Mouse (Mus musculus) cerebellum, postnatal 25 days (tissue): ENCODE measurements around the gene AU040320.

Experiments used
- DNase-seq, 2 experiments: peaks; one replicate each; pipeline ENCODE4 v3.0.0; 2021; ENCODE audit warnings: mixed read lengths in 2 of 2

Gene AU040320

GRCm38 (mm10) chr4:126750863-126751555 lies 2.3 kb upstream of the AU040320 start:
- peak; percentile 25 to 34 for DNase-seq

DNA sequence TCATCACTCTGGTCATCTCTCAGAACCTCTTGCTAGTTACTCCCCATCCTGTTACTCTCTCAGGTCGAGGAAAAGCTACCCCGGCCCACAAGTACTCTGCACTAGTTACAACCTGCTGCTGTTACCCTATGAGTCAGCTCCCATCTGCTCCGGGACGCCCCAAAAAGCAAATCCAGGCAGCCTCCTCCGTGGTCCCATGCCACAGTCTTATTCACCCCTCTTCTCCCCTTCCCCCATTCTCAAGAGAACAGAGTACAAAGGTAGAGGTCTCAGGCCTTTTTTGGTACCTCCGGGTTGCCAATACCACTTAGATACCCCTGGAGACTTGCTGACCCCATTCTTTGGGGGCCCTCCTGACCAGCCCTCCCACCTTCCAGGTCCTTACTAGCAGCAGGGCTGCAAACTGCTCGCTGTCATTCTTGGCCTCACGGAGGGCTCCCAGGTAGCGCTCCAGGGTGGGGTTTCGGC lies 1.8 kb upstream of the AU040320 start:
- DNase-seq, result peak in 1 of 2 experiments; percentile 48

- DNase-seq, result peak; percentile 72 to 79
Measured at GRCm38 (mm10) chr4:126752024-126752607, 1.2 kb upstream of the AU040320 start.

- DNase-seq, result peak; percentile 68 to 72
Measured at GRCm38 (mm10) chr4:126752608-126753141, 669 bp upstream of the AU040320 start.

DNA sequence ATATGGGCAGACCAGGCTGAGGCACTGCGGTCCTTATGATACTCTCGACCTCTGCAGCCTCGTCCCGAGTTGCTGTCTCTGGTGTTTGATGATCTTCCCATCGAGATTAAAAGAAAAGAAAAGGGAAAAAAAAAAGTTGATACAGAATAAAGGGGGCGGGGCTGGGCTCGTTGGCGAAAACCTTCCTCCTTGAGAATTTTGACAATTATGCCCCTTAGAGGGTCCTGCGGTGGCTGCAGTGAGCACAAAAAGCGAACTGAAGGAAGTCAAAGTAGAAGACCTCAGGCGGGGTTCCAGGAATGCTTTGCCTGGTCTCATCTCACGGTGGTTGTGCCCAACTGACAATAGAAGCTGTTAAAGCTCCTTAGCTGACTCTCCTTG lies 877 bp downstream of the AU040320 start:
- DNase-seq, result peak in 1 of 2 experiments; percentile 49

GRCm38 (mm10) chr4:126754736-126755374 lies 1.5 kb downstream of the AU040320 start:
- no peak for DNase-seq

DNA sequence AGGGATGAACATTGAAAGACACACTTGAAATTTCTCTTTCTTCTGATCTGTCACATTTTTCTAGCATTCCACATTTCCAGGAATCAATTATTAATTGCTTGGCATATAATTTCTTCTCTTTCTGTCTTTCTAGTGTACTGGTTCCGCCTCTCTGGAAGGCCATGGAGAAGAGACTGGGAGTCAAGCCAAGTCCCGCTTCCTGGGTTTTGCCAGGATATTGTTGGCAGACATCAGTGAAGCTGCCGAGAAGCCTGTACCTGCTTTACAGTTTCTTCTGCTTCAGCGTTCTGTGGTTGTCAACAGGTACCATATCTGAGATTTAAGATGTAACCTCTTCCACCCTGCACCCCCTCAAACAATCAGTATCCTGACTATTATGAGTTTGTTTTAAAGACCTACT lies 3.4 kb downstream of the AU040320 start:
- DNase-seq, result peak; percentile 86 to 93

GRCm38 (mm10) chr4:126758299-126758698 lies 5.0 kb downstream of the AU040320 start:
- DNase-seq, result peak; percentile 29 to 36

DNA sequence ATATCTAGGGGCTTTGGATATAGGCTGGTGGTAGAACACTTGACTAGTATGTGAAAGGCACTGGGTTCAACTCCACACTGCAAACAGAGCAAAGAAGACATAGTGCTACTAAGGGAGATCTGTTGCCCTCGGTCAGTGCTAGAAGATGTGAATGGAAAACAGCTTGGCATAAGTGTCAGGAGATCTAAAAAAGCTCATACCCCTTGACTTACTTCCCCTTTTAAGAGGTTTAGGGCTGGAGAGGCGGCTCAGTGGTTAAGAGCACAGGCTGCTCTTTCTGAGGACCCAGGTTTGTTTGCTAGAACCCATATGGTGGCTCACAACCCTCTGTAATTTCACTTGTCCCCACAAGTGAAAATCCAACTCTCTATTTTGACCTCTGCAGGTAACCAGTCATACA lies 6.1 kb downstream of the AU040320 start:
- DNase-seq, result no peak

- DNase-seq, result no peak
Measured at GRCm38 (mm10) chr4:126762586-126763359, 9.4 kb downstream of the AU040320 start.

DNA sequence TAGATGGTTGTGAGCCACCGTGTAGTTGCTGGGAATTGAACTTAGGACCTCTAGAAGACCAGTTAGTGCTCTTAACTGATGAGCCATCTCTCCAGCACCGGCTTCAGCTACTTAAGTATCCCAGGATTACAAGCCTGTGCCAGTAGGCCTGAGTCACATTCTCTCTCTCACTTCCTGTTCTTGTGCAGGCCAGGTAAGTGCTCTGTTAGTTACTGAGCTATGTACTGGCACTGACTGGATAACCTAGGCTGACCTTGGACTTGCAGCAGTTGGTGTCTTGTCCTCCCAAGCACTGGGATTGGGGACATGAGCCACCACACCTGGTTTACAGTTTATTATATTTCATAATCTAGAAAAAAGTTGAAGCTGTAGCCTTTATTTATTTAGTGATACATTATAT lies 10.1 kb downstream of the AU040320 start:
- no peak for DNase-seq

DNA sequence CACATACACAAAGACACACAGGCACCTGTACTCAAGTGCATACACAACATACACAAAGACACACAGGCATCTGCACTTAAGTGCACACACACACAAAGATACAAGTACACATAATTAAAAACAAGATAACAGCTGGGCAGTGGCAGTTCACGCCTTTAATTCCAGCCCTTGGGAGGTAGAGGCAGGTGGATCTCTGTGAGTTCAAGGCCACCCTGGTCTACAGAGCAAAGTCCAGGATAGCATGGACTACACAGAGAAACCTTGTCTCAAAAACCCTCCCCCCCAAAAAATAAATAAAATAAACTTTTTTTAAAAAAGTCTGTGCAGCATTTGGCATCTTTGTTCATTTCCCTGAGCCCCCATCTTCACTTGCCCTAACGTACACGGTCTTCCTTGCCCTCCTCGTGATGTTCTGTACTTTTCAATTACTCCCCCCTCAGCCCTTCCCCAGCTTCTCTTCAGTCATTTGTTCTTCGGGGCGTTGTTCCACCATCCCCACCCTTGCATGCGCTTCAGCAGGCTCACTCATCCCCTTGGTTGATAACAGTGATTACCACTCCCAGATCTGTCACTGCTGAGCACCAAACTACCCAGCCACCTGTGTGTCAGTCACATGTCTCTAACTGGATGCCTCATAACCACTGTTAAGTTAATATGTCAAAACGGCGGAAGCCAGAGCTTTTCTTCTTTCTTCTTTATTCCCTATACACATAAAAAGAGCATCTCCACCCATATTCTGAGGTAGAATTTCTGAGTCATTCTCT lies 16.6 kb downstream of the AU040320 start:
- DNase-seq, result no peak

GRCm38 (mm10) chr4:126770831-126771230 lies 17.5 kb downstream of the AU040320 start:
- DNase-seq, result no peak

DNA sequence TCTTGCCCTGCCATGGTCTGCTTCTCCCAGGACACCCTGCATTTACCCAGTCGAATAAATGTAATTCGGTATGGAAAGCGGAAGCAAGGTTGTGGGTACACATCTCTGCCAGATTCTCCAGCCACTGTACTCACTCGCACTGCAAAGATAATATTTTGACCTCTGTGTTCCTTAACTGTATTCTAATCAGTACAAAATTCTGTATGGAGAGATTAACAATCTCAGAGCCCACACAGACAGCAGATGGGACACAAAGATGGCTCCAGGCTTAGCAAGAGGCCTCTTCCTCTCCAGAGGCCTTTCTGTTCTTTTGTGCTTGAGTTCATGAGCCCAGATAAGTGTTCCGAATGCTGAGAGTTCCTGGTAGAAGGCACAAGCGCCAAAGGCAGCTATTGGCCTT lies 20.5 kb downstream of the AU040320 start:
- DNase-seq, result no peak

- DNase-seq, result no peak
Measured at GRCm38 (mm10) chr4:126775182-126775581, 21.8 kb downstream of the AU040320 start.

GRCm38 (mm10) chr4:126779148-126779581 lies 25.8 kb downstream of the AU040320 start:
- DNase-seq, result no peak

DNA sequence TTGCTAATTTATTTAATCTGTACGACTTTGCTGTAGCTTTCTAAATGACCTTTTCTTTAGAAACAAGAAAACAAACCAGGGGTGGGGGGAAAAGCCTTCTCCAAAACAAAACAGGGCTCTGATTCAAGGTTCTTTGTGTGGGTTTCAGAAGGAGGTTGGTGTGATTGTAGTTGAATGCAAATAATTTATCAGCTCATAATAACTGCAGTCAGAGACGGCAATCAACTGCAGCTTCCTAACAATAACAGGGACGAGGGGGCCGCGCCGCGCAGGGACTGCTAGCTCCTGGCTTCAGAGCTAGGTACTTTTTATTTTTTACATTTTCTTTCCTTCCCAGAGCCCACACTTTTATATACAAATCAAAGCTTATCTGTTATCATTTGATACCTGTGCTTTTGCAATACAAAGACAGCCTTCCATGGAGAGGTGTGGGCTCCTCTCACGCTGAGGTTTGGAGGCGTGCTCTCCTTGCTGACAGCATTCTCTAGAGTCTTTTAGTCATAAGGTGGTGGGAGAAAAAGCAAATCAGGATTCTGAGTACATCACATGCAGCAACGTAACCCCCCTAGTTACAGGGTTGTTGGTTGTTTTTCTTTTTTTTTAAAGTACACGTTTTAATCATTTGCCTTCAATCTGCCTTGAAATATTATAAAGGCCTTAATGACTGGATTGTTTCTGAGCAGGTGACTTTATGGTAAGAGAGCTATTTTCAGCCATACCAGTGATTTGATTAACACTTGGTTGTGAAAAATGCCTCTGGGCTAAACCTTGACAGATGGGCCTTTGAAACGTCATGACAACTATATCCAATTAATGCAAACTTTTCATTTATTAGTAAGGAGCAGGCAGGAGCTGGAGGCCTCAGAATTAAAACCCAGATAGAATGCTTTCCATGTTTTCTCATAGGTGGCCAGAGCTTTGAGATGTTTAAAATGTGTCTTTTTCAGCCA lies 26.8 kb downstream of the AU040320 start:
- no peak for DNase-seq

GRCm38 (mm10) chr4:126781871-126782270 lies 28.5 kb downstream of the AU040320 start:
- DNase-seq, result no peak

- DNase-seq, result no peak
Measured at GRCm38 (mm10) chr4:126782512-126782911, 29.2 kb downstream of the AU040320 start.

DNA sequence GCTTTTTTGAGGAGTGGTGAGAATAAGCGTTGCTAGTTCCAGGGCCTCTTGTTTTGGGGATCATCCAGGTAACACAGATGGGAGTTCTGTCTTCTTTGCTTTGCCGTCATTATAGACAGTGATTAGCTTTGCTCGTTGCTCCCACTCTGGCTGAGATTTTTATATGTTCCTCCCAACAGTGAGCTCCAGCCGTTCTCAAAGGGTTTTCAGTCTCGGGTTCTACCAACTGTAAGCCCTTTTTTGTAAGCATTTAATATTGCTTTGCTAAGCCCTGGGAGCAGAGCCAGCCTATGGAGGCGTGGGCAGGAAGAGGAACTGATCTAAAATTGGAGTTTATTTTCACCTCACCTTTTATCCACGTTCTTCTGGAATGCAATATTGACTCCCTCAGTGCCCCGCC lies 29.7 kb downstream of the AU040320 start:
- peak; percentile 44 to 50 for DNase-seq
